Mouse (Mus musculus) adrenal gland, postnatal 10 days (tissue): ENCODE measurements at regions not wholly inside any gene's neighbourhood (a gene's known extent, or its start where the extent isn't known, plus 50 kb on each side); places are given as distances from the start of the nearest gene placed in this dataset.

Experiments
- DNase-seq: peaks from one replicate; pipeline ENCODE4 v3.0.0; 2021; ENCODE audit warnings: mixed read lengths

GRCm38 (mm10) chrX:136321692-136322091 lies 51.6 kb downstream of the Bex3 start:
- peak; percentile 57 for DNase-seq

GRCm38 (mm10) chrX:136365809-136366208 lies 95.8 kb downstream of the Bex3 start:
- DNase-seq, result no peak
